Mouse (Mus musculus) liver, postnatal 0 days (tissue): ENCODE data around the gene Taar2.

Experiments
- CTCF ChIP-seq: sonication (generic); IDR thresholded peaks from 2 replicates; pipeline ENCODE4 v1.5.1; 2016; ENCODE audit warnings: antibody characterized with exemption, low read depth
- EP300 ChIP-seq: IDR thresholded peaks from 2 replicates; pipeline ENCODE4 v1.6.1; 2016; ENCODE audit warnings: antibody characterized with exemption, low read depth, mild to moderate bottlenecking

DNA sequence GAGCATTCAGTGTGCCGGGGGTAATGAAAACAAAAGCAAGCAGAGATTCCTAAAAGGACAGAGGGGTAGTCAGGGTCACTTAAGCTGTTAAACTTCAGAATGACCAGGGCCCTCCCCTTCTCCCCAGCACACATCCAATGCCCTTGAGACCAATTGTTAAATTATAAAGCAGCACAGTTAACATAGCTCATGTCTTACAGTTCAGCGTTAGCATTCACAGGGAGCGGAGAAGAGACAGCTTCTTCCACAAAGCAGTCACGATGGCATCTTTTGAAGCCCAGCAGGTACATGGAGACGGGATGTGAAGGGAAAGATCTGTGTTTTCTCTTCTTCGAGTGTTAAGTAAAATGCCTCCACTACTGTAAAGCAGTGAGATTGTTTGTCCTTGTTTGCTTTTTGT, at the start of gene Taar2:
- TF ChIP-seq CTCF (no peak), EP300 (no peak)
